Mouse (Mus musculus): ENCODE results near the gene Rnf146. TPM values are rescaled to one million over a fixed set of nuclear protein-coding genes. Genes with fewer than 3 reads are reported as not detected.

Gene Rnf146
- total RNA-seq, 2 experiments from 2014 or later, result 93.6 to 95.2 TPM

- DNase-seq (ENCODE audit: low spot score in 2 of 2), result no peak
- intact Hi-C loops (cut with DNase I), result no loop called here
Measured at GRCm38 (mm10) chr10:29302230-29302629, 60.0 kb downstream of the Rnf146 start.

Other genes with a start within 250 kb of the Rnf146 start
- gene Soga3, start 218.6 kb downstream of the Rnf146 start, total RNA-seq (2021), result 100 to 1,000 TPM; 157 to 166 TPM
- gene Gm49353, start 163.5 kb downstream of the Rnf146 start, total RNA-seq (2021), result 10 to 100 TPM; 23.8 to 31.2 TPM
- 10 to 100 TPM; 77.3 to 81.8 TPM for gene 9330159F19Rik, start 150.8 kb downstream of the Rnf146 start, total RNA-seq (2021)
- gene Echdc1, start 49.3 kb downstream of the Rnf146 start, total RNA-seq (2021), result 10 to 100 TPM; 24.2 to 26.5 TPM
- 10 to 100 TPM; 12.4 to 13.8 TPM for gene Rspo3, start 173.4 kb upstream of the Rnf146 start, total RNA-seq (2021)

Data from left cerebral cortex, postnatal 25 days (tissue).